Mouse (Mus musculus): ENCODE data around the gene Mt2. TPM values are rescaled to one million over a fixed set of nuclear protein-coding genes. Genes with fewer than 3 reads are reported as not detected.

Mt2 gene
- polyA plus RNA-seq, 1 experiment from 2014 or later: 143 TPM

DNA sequence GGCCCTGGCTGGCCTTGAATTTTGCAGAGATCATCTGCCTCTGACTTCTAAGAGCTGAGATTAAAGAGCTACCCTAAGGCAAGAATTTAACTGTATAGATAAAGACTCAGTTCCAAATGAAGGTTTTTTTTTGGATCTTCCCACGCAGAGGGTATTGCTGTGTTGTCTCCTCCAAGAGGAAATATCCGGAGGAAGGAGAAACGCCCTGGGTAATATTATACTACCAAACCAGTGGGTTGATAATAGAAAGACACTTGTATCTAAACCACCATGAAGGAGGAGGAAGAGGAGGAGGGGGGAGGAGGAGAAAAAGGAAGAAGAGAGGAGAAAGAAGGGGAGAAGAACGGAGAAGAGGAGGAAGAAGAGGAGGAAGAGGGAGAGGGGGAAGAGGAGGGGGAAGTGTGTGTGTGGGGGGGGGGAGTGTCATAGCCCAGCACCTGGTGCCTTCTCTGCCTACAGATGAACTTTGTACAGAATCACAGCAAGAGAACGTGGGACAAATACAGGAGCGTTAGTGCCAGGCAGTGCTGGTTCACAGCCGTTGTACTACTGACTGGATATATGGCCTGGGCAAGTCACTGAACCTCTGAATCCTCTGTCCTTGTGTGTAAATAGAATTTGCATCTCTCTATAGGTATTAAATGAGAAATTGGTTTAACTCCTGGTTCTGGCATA is 5.4 kb downstream of the Mt2 start:
- Histone ChIP-seq H3K9me3 (ENCODE audit: low read length) (no peaks in the 10 kb centered on the region), H3K4me2 (replicated peaks; ENCODE audit: low read depth, low read length) (no peak overlapping the region), H3K27me3 (replicated peaks; ENCODE audit: insufficient read depth, low read length) (peaks cover 14% of the 10 kb centered on the region; the same call in 1 of the 2 replicates), H3K27ac (ENCODE audit: low read length) (0 out of 2 replicates have a peak overlapping the region, but pooled peaks have one; percentile 16), H3K4me3 (ENCODE audit: low read depth, low read length) (no peak overlapping the region), H3K9ac (replicated peaks; ENCODE audit: low read depth) (no peak overlapping the region), H3K4me1 (ENCODE audit: insufficient read depth, low read depth, low read length) (peaks cover 10% of the 10 kb centered on the region), H3K36me3 (ENCODE audit: insufficient read depth, low read length) (no peaks in the 10 kb centered on the region)
- ATAC-seq: no peak
- 61% methylated on average over 7 of the region's 7 CpGs for WGBS
- TF ChIP-seq CTCF (IDR thresholded peaks at IDR 0.05) (no peak), EP300 (IDR thresholded peaks at IDR 0.05) (no peak)
- DNase-seq (ENCODE audit: low spot score): no peak

DNA sequence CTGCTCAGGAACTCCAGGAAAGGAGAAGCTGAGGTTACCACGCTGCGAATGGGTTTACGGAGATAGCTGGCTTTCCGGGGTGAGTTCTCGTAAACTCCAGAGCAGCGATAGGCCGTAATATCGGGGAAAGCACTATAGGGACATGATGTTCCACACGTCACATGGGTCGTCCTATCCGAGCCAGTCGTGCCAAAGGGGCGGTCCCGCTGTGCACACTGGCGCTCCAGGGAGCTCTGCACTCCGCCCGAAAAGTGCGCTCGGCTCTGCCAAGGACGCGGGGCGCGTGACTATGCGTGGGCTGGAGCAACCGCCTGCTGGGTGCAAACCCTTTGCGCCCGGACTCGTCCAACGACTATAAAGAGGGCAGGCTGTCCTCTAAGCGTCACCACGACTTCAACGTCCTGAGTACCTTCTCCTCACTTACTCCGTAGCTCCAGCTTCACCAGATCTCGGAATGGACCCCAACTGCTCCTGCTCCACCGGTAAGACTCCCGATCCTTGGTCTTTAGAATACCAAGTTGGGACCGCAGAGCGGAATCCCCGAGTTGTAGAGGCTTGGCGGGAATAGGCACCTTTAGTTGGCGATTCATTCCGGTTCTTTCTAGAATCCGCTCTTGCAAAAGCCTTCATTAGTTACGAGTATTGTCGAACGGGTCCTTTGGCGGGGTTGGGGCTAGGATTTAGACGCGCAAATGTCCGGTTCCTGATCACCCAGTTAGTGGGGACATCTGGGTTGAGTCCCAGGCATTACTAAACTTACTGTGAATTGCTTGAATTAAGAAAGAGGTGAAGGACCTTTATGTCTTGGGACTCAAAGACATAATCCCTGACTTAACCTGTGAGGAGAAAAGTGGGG is 6.6 kb downstream of the Mt2 start, which contains the start of gene Mt1:
Mt1 (plus strand) TSS at position 226 of the 856 bp plus-strand sequence.
- Histone ChIP-seq H3K36me3 (ENCODE audit: insufficient read depth, low read length) (no peaks in the 10 kb centered on the region), H3K4me2 (replicated peaks; ENCODE audit: low read depth, low read length) (peak within 1 kb of the TSS; percentile 61), H3K27ac (ENCODE audit: low read length) (peak within 1 kb of the TSS; percentile 81), H3K9ac (replicated peaks; ENCODE audit: low read depth) (peak within 1 kb of the TSS; percentile 43), H3K4me3 (ENCODE audit: low read depth, low read length) (peak within 1 kb of the TSS; percentile 53), H3K4me1 (ENCODE audit: insufficient read depth, low read depth, low read length) (peaks cover 13% of the 10 kb centered on the region), H3K9me3 (ENCODE audit: low read length) (no peaks in the 10 kb centered on the region), H3K27me3 (replicated peaks; ENCODE audit: insufficient read depth, low read length) (0 out of 2 replicates have a peak, but pooled peaks cover 10% of the 10 kb centered on the region)
- WGBS: under 1% methylated on average over 50 of the region's 50 CpGs
- peak; percentile 97 for DNase-seq (ENCODE audit: low spot score)
- peak; percentile 92 for ATAC-seq
- TF ChIP-seq EP300 (IDR thresholded peaks at IDR 0.05): peak; percentile 94
- TF ChIP-seq CTCF (IDR thresholded peaks at IDR 0.05): no peak

DNA sequence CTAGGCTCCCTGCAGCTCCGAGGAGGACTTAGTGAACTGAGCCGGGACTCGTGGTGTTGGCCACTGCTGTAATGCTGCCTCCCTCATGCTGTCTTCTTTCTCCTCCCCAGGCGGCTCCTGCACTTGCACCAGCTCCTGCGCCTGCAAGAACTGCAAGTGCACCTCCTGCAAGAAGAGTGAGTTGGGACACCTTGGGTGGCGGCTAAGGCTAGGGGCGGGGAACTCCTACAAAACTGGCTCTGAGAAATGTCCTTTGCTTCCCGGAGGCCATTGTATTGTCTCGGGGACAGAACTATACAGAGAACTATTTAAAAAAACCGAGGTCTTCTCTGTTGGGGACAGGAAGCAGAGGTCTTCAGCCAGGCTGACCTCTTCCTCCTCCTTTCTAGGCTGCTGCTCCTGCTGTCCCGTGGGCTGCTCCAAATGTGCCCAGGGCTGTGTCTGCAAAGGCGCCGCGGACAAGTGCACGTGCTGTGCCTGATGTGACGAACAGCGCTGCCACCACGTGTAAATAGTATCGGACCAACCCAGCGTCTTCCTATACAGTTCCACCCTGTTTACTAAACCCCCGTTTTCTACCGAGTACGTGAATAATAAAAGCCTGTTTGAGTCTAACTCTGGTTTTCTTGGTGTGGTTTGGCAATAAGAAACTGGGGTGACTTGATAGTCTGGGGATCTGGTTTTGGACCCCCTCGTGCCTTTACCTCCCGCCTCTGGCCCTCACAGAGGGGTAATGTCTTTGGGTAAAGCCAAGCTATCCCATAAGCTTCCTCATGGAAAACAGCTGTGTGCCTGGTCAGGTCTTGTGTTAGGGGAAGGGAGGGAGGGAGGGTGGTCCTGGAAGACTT is 7.5 kb downstream of the Mt2 start:
- ATAC-seq: no peak
- Histone ChIP-seq H3K9me3 (ENCODE audit: low read length) (no peaks in the 10 kb centered on the region), H3K27ac (ENCODE audit: low read length) (peak overlapping the region; percentile 81), H3K36me3 (ENCODE audit: insufficient read depth, low read length) (no peaks in the 10 kb centered on the region), H3K27me3 (replicated peaks; ENCODE audit: insufficient read depth, low read length) (0 out of 2 replicates have a peak, but pooled peaks cover 10% of the 10 kb centered on the region), H3K9ac (replicated peaks; ENCODE audit: low read depth) (peak overlapping the region; percentile 43), H3K4me3 (ENCODE audit: low read depth, low read length) (peak overlapping the region; percentile 53), H3K4me1 (ENCODE audit: insufficient read depth, low read depth, low read length) (peaks cover 13% of the 10 kb centered on the region), H3K4me2 (replicated peaks; ENCODE audit: low read depth, low read length) (peak overlapping the region; percentile 61)
- WGBS: 6% methylated on average over 25 of the region's 25 CpGs
- TF ChIP-seq CTCF (IDR thresholded peaks at IDR 0.05) (no peak), EP300 (IDR thresholded peaks at IDR 0.05) (no peak)
- DNase-seq (ENCODE audit: low spot score): no peak

DNA sequence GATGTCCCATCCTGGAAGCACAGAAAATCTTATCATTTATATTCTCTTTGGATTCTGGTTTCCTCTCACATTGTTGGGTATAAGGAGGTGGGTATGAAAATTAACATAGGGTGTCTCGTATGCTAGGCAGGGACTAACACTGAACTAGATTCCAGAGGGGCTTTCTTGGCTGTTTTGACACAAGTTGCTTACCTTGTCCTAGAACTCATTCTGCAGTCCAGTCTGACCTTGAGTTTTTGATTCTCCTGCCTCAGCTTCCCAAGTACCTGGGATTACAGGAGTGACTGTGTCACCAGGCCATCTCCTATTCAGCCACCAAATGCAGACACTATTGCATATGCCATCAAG is 8.1 kb downstream of the Mt2 start:
- H3K9ac ChIP-seq (replicated peaks; ENCODE audit: low read depth): no peak overlapping the region
- DNase-seq (ENCODE audit: low spot score): no peak
- H3K4me3 ChIP-seq (ENCODE audit: low read depth, low read length): peak overlapping the region; percentile 53
- peaks cover 13% of the 10 kb centered on the region for H3K4me1 ChIP-seq (ENCODE audit: insufficient read depth, low read depth, low read length)
- 0 out of 2 replicates have a peak, but pooled peaks cover 10% of the 10 kb centered on the region for H3K27me3 ChIP-seq (replicated peaks; ENCODE audit: insufficient read depth, low read length)
- no peak for ATAC-seq
- TF ChIP-seq EP300 (IDR thresholded peaks at IDR 0.05) (no peak), CTCF (IDR thresholded peaks at IDR 0.05) (no peak)
- H3K27ac ChIP-seq (ENCODE audit: low read length): no peak overlapping the region
- no peaks in the 10 kb centered on the region for H3K36me3 ChIP-seq (ENCODE audit: insufficient read depth, low read length)
- H3K4me2 ChIP-seq (replicated peaks; ENCODE audit: low read depth, low read length): peak overlapping the region; percentile 61
- H3K9me3 ChIP-seq (ENCODE audit: low read length): no peaks in the 10 kb centered on the region
- 100% methylated on average over 1 of the region's 1 CpGs for WGBS

DNA sequence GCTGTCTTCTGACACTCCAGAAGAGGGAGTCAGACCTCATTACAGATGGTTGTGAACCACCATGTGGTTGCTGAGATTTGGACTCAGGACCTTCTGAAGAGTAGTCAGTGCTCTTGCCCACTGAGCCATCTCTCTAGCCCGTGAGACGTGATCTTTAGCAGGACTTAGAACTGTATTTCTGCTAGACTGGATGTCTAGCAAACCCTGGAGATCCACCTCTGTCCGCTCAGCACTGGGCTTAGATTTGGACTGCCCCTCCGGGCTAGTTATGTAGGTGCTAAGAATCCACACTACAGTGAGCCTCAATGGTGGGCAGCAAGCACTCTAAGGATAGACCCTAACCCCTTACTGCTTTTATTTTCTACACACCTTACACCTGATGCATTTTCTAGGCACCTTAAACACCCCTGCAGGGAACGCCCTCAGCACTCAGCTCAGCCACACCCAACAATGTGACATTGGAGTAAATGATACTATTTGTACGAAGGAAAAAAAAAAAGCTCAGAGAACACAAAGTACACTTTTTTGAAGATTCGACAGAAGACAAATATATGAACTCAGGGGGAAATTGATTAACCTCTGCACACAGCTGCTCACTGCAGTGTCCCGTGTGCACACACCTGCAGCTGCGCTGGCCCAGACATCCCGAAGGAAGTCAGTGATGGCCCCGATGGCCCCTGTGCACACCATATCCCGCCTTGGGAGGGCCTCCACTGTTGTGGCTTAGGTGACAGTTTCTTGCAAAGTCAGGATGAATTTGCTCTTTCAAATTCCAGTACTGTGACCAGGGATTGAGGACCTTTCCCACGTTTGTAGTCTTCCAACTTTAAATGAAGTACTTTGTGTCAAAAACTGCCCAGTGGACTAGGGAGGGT is 9.8 kb downstream of the Mt2 start:
- Histone ChIP-seq H3K4me3 (ENCODE audit: low read depth, low read length) (peak overlapping the region; percentile 27; the same call in 1 of the 2 replicates), H3K4me2 (replicated peaks; ENCODE audit: low read depth, low read length) (peak overlapping the region; percentile 52), H3K9me3 (ENCODE audit: low read length) (no peaks in the 10 kb centered on the region), H3K27ac (ENCODE audit: low read length) (peak overlapping the region; percentile 81), H3K27me3 (replicated peaks; ENCODE audit: insufficient read depth, low read length) (0 out of 2 replicates have a peak, but pooled peaks cover 10% of the 10 kb centered on the region), H3K9ac (replicated peaks; ENCODE audit: low read depth) (no peak overlapping the region), H3K36me3 (ENCODE audit: insufficient read depth, low read length) (no peaks in the 10 kb centered on the region), H3K4me1 (ENCODE audit: insufficient read depth, low read depth, low read length) (peaks cover 21% of the 10 kb centered on the region)
- peak; percentile 23 for DNase-seq (ENCODE audit: low spot score)
- no peak for ATAC-seq
- TF ChIP-seq EP300 (IDR thresholded peaks at IDR 0.05) (no peak), CTCF (IDR thresholded peaks at IDR 0.05) (no peak)
- WGBS: 59% methylated on average over 13 of the region's 13 CpGs

All from lung, postnatal 0 days (tissue).